Mouse (Mus musculus) forebrain, postnatal 0 days (tissue): ENCODE data around the gene Osbpl9. TPM values are rescaled to one million over a fixed set of nuclear protein-coding genes. Genes with fewer than 3 reads are reported as not detected.

ENCODE experiments used
- ATAC-seq: fragments of 200-750 bp; cut with Nextera tagmentation; 2 replicates; pipeline ENCODE4 v1.8.0; 2017; ENCODE audit warnings: mild to moderate bottlenecking, moderate library complexity
- DNase-seq: peaks from one replicate; pipeline ENCODE4 v3.0.0-alpha.2; 2015
- H3K27ac ChIP-seq: fragments of 300-500 bp; sonication (generic); 2 replicates; pipeline ENCODE4 v1.5.1; 2014; ENCODE audit warnings: low read depth, mild to moderate bottlenecking, antibody characterized with exemption, low read length, moderate library complexity, mixed read lengths
- H3K27me3 ChIP-seq: fragments of 300-500 bp; sonication (generic); 2 replicates; pipeline ENCODE4 v1.6.1; 2014; ENCODE audit warnings: mild to moderate bottlenecking, low read length, mixed read lengths; ENCODE audit not compliant: insufficient read depth
- H3K36me3 ChIP-seq: fragments of 300-500 bp; sonication (generic); 2 replicates; pipeline ENCODE4 v1.6.1; 2014; ENCODE audit warnings: mild to moderate bottlenecking, moderate library complexity; ENCODE audit not compliant: insufficient read depth
- H3K4me1 ChIP-seq: fragments of 300-500 bp; sonication (generic); 2 replicates; pipeline ENCODE4 v1.6.1; 2014; ENCODE audit warnings: antibody characterized with exemption; ENCODE audit not compliant: insufficient read depth
- H3K4me2 ChIP-seq: fragments of 300-500 bp; sonication (generic); 2 replicates; pipeline ENCODE4 v1.6.1; 2014; ENCODE audit warnings: low read depth, mild to moderate bottlenecking, moderate library complexity
- H3K4me3 ChIP-seq: fragments of 300-500 bp; sonication (generic); 2 replicates; pipeline ENCODE4 v1.5.1; 2014; ENCODE audit warnings: low read depth, low read length, mixed read lengths
- H3K9ac ChIP-seq: fragments of 300-500 bp; sonication (generic); 2 replicates; pipeline ENCODE4 v1.6.1; 2014; ENCODE audit warnings: mild to moderate bottlenecking
- H3K9me3 ChIP-seq: fragments of 300-500 bp; sonication (generic); 2 replicates; pipeline ENCODE4 v1.6.1; 2016; ENCODE audit warnings: low read length
- CTCF ChIP-seq: sonication (generic); IDR thresholded peaks from 2 replicates; pipeline ENCODE4 v1.5.1; 2016; ENCODE audit warnings: antibody characterized with exemption, control low read depth, low read depth
- WGBS: fragments of 180-500 bp; shearing (Covaris S2); extraction: QIAGEN DNeasy Blood & Tissue Kit; methylation state at CpG from one replicate; pipeline ENCODE4 v1.1.7; 2014; 5-methylcytosine and 5-hydroxymethylcytosine counted together
- polyA plus RNA-seq: library from polyadenylated mRNA; unstranded; fragments of >200 nt; fragmentation: Nextera tagmentation; extraction: Ambion mirVana; gene quantifications from 2 replicates; pipeline ENCODE4 v1.2.1, GENCODE M21; 2015
- total RNA-seq: library from RNA; depleted of rRNA; stranded (reverse); fragments of >200 nt; gene quantifications from 2 replicates; pipeline ENCODE4 v1.2.3, GENCODE M21; 2014

Gene Osbpl9
- total and polyA plus RNA-seq, 2 experiments from 2014 or later, result 53.6 to 86.4 TPM

DNA sequence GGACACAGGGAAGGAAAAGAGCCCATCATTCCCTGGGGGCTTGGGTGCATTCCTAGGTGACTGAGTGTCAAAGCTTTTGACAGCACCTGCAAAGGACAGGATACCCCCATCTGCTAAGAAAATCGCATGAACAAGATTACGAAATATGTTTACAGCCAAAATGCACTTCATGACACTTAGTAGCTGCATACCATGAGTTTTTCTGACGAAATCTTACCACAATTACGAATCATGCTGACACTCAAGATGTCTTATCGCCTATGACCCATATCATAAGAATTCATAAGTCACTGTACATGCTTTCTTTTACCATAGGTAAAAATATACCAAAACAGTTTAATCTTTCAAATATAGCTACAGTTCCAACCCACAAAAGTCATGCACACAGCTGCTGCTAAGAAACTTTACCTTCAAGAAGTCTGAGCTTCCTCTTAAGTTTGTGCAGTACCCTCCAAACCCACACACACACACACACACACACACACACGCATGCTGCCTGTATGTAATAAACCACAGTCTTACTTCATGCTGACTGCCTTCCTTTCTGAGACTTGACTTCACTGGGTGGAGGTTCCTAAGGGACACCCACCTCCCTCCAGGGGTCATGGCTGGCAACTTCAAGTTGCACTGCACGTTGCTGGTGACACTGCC is 65.5 kb downstream of the Osbpl9 start:
- Histone ChIP-seq H3K27me3 (no peaks in the 10 kb centered on the region), H3K27ac (no peak overlapping the region), H3K4me1 (no peaks in the 10 kb centered on the region), H3K36me3 (no peaks in the 10 kb centered on the region), H3K9ac (no peak overlapping the region), H3K9me3 (no peaks in the 10 kb centered on the region), H3K4me2 (no peak overlapping the region), H3K4me3 (no peak overlapping the region)
- 87% methylated on average over 7 of the region's 7 CpGs for WGBS
- TF ChIP-seq CTCF, result no peak
- DNase-seq (no peak), ATAC-seq (no peak)

DNA sequence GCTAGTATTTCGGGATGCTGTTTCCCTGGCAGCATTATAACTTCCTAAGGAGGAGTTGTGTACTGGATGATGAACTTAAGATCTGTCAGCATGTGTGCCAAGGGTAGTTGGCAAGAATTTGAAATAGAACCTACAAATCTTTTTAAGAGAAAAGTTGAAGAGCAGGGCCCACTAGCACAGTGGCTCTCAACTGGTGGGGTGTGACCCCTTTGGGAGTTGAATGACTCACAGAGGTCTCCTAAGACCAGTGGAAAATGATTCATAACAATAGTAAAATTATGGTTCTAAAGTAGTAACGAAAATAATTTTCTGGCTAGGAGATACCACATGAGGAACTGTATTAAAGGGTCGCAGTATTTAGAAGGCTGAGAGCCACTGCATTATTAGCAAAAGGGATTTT is 67.1 kb downstream of the Osbpl9 start:
- Histone ChIP-seq H3K4me1 (no peaks in the 10 kb centered on the region), H3K4me3 (no peak overlapping the region), H3K9me3 (no peaks in the 10 kb centered on the region), H3K27ac (no peak overlapping the region), H3K4me2 (no peak overlapping the region), H3K27me3 (no peaks in the 10 kb centered on the region), H3K36me3 (no peaks in the 10 kb centered on the region), H3K9ac (no peak overlapping the region)
- 83% methylated on average over 3 of the region's 3 CpGs for WGBS
- no peak for DNase-seq
- TF ChIP-seq CTCF, result no peak
- no peak for ATAC-seq

DNA sequence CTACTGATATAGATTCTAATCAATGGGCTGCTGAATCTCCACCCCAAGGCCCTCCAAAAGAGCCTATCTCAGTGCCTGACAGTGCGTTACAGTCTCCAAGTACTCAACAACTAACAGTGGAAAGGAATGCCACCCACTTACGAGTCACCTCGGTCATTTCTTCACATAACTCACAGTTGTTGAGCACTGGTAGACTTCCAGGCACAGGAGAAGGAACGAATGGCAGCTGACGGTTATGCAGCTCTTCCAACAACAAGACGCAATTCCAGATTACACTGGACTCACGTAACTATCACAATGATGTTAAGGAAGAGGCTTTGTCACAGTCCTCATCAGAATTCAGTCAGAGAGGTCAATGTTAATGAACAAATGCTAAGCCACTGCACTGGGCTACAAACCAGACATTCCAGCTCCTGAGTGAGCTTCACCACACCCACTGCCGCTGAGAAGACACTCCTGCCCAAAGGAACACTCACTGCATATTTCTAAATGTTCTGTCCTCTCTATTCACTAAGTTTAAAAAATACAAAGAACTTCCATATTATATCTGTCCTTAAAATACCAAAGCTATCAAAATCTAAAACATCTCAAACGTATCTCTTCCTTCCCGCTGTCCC is 70.7 kb downstream of the Osbpl9 start:
- WGBS, result 89% methylated on average over 10 of the region's 10 CpGs
- Histone ChIP-seq H3K36me3 (no peaks in the 10 kb centered on the region), H3K4me2 (no peak overlapping the region), H3K27me3 (no peaks in the 10 kb centered on the region), H3K4me1 (no peaks in the 10 kb centered on the region), H3K4me3 (no peak overlapping the region), H3K27ac (no peak overlapping the region), H3K9me3 (no peaks in the 10 kb centered on the region), H3K9ac (no peak overlapping the region)
- ATAC-seq, result no peak
- TF ChIP-seq CTCF, result no peak
- no peak for DNase-seq

DNA sequence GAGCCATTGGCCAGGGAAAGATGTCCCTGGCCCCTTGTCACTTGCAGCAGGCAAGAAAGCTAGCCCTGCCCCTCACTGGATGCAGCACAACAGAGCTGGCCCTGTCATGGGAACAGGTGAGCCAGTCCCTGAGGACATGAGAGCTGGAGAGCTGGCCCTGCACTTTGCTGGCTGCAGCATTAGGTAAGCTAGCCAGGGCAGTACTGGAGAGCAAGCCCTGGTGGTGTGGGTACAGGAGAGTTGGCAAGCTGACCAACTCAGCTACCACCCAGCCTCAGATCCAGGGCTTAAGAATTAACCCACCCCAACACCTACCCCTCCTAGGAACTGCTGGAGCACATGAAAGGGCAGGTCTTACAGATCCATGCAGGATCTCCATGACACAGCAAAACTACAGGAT is 73.1 kb downstream of the Osbpl9 start:
- H3K9ac ChIP-seq, result no peak overlapping the region
- DNase-seq (no peak), ATAC-seq (no peak)
- H3K27me3 ChIP-seq, result no peaks in the 10 kb centered on the region
- no peaks in the 10 kb centered on the region for H3K9me3 ChIP-seq
- H3K4me3 ChIP-seq, result no peak overlapping the region
- no peak overlapping the region for H3K4me2 ChIP-seq
- no peaks in the 10 kb centered on the region for H3K36me3 ChIP-seq
- no peak for TF ChIP-seq CTCF
- H3K4me1 ChIP-seq, result no peaks in the 10 kb centered on the region
- H3K27ac ChIP-seq, result no peak overlapping the region

DNA sequence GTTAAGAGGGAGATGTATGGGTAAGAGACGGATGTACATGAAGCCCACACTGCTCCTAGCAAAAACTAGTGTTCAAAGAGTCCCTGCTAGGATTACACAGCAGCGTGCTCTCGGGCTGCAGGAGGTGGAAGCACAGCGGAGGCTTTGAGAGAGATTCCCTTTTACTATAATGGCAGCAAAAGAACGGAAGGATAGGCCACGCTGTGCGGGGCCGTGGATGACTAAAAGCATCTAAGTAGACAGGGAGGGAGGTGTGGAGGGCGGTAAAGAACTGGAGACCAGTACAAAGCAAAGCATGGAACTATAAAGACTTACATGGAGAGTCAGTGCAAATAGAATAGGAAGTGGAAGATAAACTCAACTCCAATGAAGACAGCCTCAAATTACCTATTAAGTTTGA is 74.1 kb downstream of the Osbpl9 start:
- Histone ChIP-seq H3K27me3 (no peaks in the 10 kb centered on the region), H3K36me3 (no peaks in the 10 kb centered on the region), H3K27ac (0 out of 2 replicates have a peak overlapping the region, but pooled peaks have one; percentile 5), H3K4me2 (no peak overlapping the region), H3K4me3 (no peak overlapping the region), H3K4me1 (no peaks in the 10 kb centered on the region), H3K9me3 (no peaks in the 10 kb centered on the region), H3K9ac (no peak overlapping the region)
- WGBS, result 54% methylated on average over 9 of the region's 9 CpGs
- TF ChIP-seq CTCF, result no peak
- ATAC-seq (peak; percentile 25; the same call in 1 of the 2 replicates), DNase-seq (no peak)

DNA sequence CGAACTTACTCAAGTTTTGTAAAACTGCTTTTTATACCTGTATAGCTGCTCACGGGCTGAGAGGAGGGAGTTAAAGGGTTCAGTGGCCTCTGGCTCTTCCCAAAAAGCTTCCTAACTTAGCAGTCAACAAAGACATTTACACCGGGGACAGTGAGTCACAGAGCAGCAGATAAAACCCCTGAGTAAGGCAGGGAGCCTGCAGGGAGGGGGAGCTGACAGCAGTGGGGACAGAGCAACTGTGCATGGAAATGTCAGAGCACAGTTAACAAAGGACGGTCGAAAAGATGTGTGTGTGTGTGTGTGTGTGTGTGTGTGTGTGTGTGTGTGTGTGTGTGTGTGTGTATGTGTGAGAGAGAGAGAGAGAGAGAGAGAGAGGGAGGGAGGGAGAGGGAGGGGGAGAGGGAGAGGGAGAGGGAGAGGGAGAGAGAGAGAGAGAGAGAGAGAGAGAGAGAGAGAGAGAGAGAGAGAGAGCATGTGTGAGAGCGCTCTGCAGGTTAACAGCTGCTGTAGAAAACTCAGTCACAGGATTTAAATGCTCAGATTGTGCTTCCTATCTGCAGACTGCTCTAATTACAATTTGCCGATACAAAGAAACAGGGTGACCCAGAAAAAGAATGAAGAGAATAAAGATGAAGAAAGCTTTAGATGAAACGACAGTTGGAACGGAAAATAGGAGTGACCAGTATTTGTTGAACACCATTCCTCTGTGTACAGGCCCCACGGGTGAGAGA is 75.1 kb downstream of the Osbpl9 start:
- no peak for TF ChIP-seq CTCF
- H3K9ac ChIP-seq, result no peak overlapping the region
- no peak overlapping the region for H3K27ac ChIP-seq
- no peaks in the 10 kb centered on the region for H3K36me3 ChIP-seq
- H3K9me3 ChIP-seq, result no peaks in the 10 kb centered on the region
- H3K4me3 ChIP-seq, result no peak overlapping the region
- ATAC-seq (peak; percentile 44; the same call in 1 of the 2 replicates), DNase-seq (no peak)
- 34% methylated on average over 10 of the region's 10 CpGs for WGBS
- no peaks in the 10 kb centered on the region for H3K4me1 ChIP-seq
- no peaks in the 10 kb centered on the region for H3K27me3 ChIP-seq
- H3K4me2 ChIP-seq, result no peak overlapping the region
